Mouse (Mus musculus): Measurements from ENCODE around the gene Adarb2. TPM values are rescaled to one million over a fixed set of nuclear protein-coding genes. Genes with fewer than 3 reads are reported as not detected.
"Not testable (repeated sequence)": the region's sequence is repeated elsewhere in the genome, so short reads cannot be mapped to it uniquely, and the experiment has no call there.

The Adarb2 gene
- polyA plus RNA-seq, 1 experiment from 2014 or later = 0.40 TPM

GRCm38 (mm10) chr13:8584257-8585005 lies 381.8 kb downstream of the Adarb2 start:
- no peak overlapping the region for H3K4me2 ChIP-seq
- no peaks in the 10 kb centered on the region for H3K4me1 ChIP-seq (ENCODE audit: control insufficient read depth, insufficient read depth, low read length)
- WGBS (ENCODE audit: insufficient replicate concordance) = 79% methylated on average over 8 of the region's 8 CpGs

GRCm38 (mm10) chr13:8587447-8587846 lies 384.8 kb downstream of the Adarb2 start:
- H3K27me3 ChIP-seq (ENCODE audit: control insufficient read depth, insufficient read depth, low read length) = no peaks in the 10 kb centered on the region
- no peak overlapping the region for H3K4me2 ChIP-seq
- no peaks in the 10 kb centered on the region for H3K9me3 ChIP-seq (replicated peaks; ENCODE audit: control insufficient read depth, low read length)
- no peak overlapping the region for H3K9ac ChIP-seq (ENCODE audit: low read depth, low read length)
- WGBS (ENCODE audit: insufficient replicate concordance) = 85% methylated on average over 7 of the region's 7 CpGs
- H3K36me3 ChIP-seq (ENCODE audit: control insufficient read depth, insufficient read depth, low read length) = no peaks in the 10 kb centered on the region
- H3K4me3 ChIP-seq (ENCODE audit: low read depth, low read length) = no peak overlapping the region
- H3K27ac ChIP-seq (ENCODE audit: low read depth, low read length) = no peak overlapping the region
- no peaks in the 10 kb centered on the region for H3K4me1 ChIP-seq (ENCODE audit: control insufficient read depth, insufficient read depth, low read length)
- ATAC-seq (replicated peaks; ENCODE audit: insufficient number of reproducible peaks, low FRiP score, low TSS enrichment) = no peak

More at GRCm38 (mm10) chr13:8584257-8585005, 381.8 kb downstream of the Adarb2 start:
- Histone ChIP-seq H3K27ac (ENCODE audit: low read depth, low read length) (no peak overlapping the region), H3K9ac (ENCODE audit: low read depth, low read length) (no peak overlapping the region), H3K27me3 (ENCODE audit: control insufficient read depth, insufficient read depth, low read length) (no peaks in the 10 kb centered on the region), H3K36me3 (ENCODE audit: control insufficient read depth, insufficient read depth, low read length) (no peaks in the 10 kb centered on the region), H3K9me3 (replicated peaks; ENCODE audit: control insufficient read depth, low read length) (no peaks in the 10 kb centered on the region), H3K4me3 (ENCODE audit: low read depth, low read length) (no peak overlapping the region)
- ATAC-seq (replicated peaks; ENCODE audit: insufficient number of reproducible peaks, low FRiP score, low TSS enrichment) = no peak

GRCm38 (mm10) chr13:8590460-8590859 lies 387.8 kb downstream of the Adarb2 start:
- H3K4me2 ChIP-seq = no peak overlapping the region
- H3K9ac ChIP-seq (ENCODE audit: low read depth, low read length) = no peak overlapping the region
- no peak overlapping the region for H3K27ac ChIP-seq (ENCODE audit: low read depth, low read length)
- no peaks in the 10 kb centered on the region for H3K4me1 ChIP-seq (ENCODE audit: control insufficient read depth, insufficient read depth, low read length)
- WGBS (ENCODE audit: insufficient replicate concordance) = 71% methylated on average over 3 of the region's 3 CpGs
- no peak for ATAC-seq (replicated peaks; ENCODE audit: insufficient number of reproducible peaks, low FRiP score, low TSS enrichment)
- no peaks in the 10 kb centered on the region for H3K36me3 ChIP-seq (ENCODE audit: control insufficient read depth, insufficient read depth, low read length)
- H3K27me3 ChIP-seq (ENCODE audit: control insufficient read depth, insufficient read depth, low read length) = no peaks in the 10 kb centered on the region
- H3K4me3 ChIP-seq (ENCODE audit: low read depth, low read length) = no peak overlapping the region
- H3K9me3 ChIP-seq (replicated peaks; ENCODE audit: control insufficient read depth, low read length) = no peaks in the 10 kb centered on the region

GRCm38 (mm10) chr13:8596977-8597646 lies 394.4 kb downstream of the Adarb2 start:
- ATAC-seq (replicated peaks; ENCODE audit: insufficient number of reproducible peaks, low FRiP score, low TSS enrichment) = no peak
- H3K4me3 ChIP-seq (ENCODE audit: low read depth, low read length) = no peak overlapping the region
- no peak overlapping the region for H3K9ac ChIP-seq (ENCODE audit: low read depth, low read length)
- 63% methylated on average over 4 of the region's 4 CpGs for WGBS (ENCODE audit: insufficient replicate concordance)
- H3K36me3 ChIP-seq (ENCODE audit: control insufficient read depth, insufficient read depth, low read length) = no peaks in the 10 kb centered on the region
- H3K4me1 ChIP-seq (ENCODE audit: control insufficient read depth, insufficient read depth, low read length) = no peaks in the 10 kb centered on the region
- no peak overlapping the region for H3K4me2 ChIP-seq
- no peaks in the 10 kb centered on the region for H3K27me3 ChIP-seq (ENCODE audit: control insufficient read depth, insufficient read depth, low read length)
- no peaks in the 10 kb centered on the region for H3K9me3 ChIP-seq (replicated peaks; ENCODE audit: control insufficient read depth, low read length)
- H3K27ac ChIP-seq (ENCODE audit: low read depth, low read length) = no peak overlapping the region

DNA sequence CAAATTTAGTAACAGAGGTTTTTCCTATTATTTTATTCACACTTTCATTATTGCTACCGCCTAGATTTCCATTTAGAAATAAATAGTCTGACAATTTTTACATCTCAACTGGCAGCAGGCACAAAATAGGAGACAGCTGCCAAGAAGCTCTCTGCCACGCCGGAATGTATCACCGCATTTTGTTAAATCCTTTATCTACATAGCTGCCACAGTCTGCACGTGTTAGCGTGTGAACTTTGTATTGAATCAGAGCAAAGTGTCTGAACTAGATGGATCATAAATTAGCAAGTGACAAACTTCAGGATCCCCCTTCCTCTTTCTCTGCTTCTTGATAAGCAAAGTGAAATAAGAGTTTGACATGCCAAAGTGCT lies 395.0 kb downstream of the Adarb2 start:
- H3K4me3 ChIP-seq (ENCODE audit: low read depth, low read length) = no peak overlapping the region
- 58% methylated on average over 6 of the region's 6 CpGs for whole genome bisulfite sequencing (ENCODE audit: insufficient replicate concordance)
- H3K4me2 ChIP-seq = no peak overlapping the region
- H3K9ac ChIP-seq (ENCODE audit: low read depth, low read length) = no peak overlapping the region
- H3K36me3 ChIP-seq (ENCODE audit: control insufficient read depth, insufficient read depth, low read length) = no peaks in the 10 kb centered on the region
- no peaks in the 10 kb centered on the region for H3K27me3 ChIP-seq (ENCODE audit: control insufficient read depth, insufficient read depth, low read length)
- no peak overlapping the region for H3K27ac ChIP-seq (ENCODE audit: low read depth, low read length)
- ATAC-seq (replicated peaks; ENCODE audit: insufficient number of reproducible peaks, low FRiP score, low TSS enrichment) = no peak
- H3K9me3 ChIP-seq (replicated peaks; ENCODE audit: control insufficient read depth, low read length) = no peaks in the 10 kb centered on the region
- no peaks in the 10 kb centered on the region for H3K4me1 ChIP-seq (ENCODE audit: control insufficient read depth, insufficient read depth, low read length)

DNA sequence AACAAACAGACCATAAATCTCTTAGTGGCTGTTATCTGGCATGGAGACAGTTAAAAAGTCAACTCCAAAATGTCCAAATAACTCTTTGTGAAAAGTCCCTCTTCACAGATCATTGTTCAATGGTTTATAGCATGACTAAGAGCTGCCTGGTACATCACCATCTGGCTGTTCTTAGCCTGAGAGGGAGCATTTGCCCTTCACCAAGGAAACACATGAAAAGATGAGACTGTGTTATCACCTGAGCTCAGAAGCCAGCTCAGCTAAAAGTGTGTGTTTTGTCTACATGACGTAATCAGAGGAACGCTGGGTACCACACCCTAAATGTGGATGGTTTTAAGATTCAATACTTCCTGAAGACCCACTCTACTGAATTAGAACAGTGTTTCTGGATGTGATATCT lies 403.0 kb downstream of the Adarb2 start:
- no peak for ATAC-seq (replicated peaks; ENCODE audit: insufficient number of reproducible peaks, low FRiP score, low TSS enrichment)
- Histone ChIP-seq H3K27ac (ENCODE audit: low read depth, low read length) (no peak overlapping the region), H3K4me3 (ENCODE audit: low read depth, low read length) (no peak overlapping the region), H3K36me3 (ENCODE audit: control insufficient read depth, insufficient read depth, low read length) (no peaks in the 10 kb centered on the region), H3K9ac (ENCODE audit: low read depth, low read length) (no peak overlapping the region), H3K4me1 (ENCODE audit: control insufficient read depth, insufficient read depth, low read length) (no peaks in the 10 kb centered on the region), H3K4me2 (no peak overlapping the region), H3K27me3 (ENCODE audit: control insufficient read depth, insufficient read depth, low read length) (no peaks in the 10 kb centered on the region), H3K9me3 (replicated peaks; ENCODE audit: control insufficient read depth, low read length) (no peaks in the 10 kb centered on the region)
- 56% methylated on average over 2 of the region's 2 CpGs for WGBS (ENCODE audit: insufficient replicate concordance)

DNA sequence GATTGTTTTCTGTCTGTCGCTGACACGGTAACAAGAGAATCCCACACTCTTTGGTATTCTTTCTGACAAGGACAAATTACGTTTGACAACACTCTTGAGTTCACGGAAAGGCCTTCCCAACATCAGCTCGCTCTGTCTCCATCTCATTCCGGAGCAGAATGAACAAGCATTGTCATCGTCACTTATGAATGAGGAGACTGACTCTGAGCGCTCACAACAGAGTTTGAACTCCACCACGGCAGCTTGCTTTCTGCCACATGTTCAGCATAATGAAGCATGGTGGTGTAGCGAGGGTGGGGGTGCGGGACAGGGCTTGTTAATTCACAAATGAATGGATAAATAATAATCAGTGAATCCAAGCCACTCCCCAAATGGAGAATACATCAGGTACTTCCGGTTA lies 405.4 kb downstream of the Adarb2 start:
- H3K27me3 ChIP-seq (ENCODE audit: control insufficient read depth, insufficient read depth, low read length) = no peaks in the 10 kb centered on the region
- H3K9me3 ChIP-seq (replicated peaks; ENCODE audit: control insufficient read depth, low read length) = no peaks in the 10 kb centered on the region
- H3K4me2 ChIP-seq = no peak overlapping the region
- H3K36me3 ChIP-seq (ENCODE audit: control insufficient read depth, insufficient read depth, low read length) = no peaks in the 10 kb centered on the region
- H3K27ac ChIP-seq (ENCODE audit: low read depth, low read length) = no peak overlapping the region
- no peak overlapping the region for H3K9ac ChIP-seq (ENCODE audit: low read depth, low read length)
- H3K4me1 ChIP-seq (ENCODE audit: control insufficient read depth, insufficient read depth, low read length) = no peaks in the 10 kb centered on the region
- no peak for ATAC-seq (replicated peaks; ENCODE audit: insufficient number of reproducible peaks, low FRiP score, low TSS enrichment)
- no peak overlapping the region for H3K4me3 ChIP-seq (ENCODE audit: low read depth, low read length)
- WGBS (ENCODE audit: insufficient replicate concordance) = 72% methylated on average over 12 of the region's 12 CpGs

DNA sequence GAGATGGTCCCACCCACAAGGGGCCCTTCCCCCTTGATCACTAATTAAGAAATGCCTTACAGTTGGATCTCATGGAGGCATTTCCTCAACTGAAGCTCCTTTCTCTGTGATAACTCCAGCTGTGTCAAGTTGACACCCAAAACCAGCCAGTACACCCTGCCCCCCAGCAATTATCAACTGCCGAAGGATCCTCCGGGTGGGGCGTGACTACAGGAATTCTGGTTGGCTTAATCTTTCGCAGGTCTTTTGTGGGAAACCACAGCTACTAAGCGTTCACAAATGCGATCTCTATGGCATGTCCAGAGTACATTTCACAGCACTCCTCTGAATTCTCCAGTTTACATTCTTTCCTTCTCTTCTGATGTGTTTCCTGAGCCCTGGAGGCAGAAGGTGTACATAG lies 406.3 kb downstream of the Adarb2 start:
- H3K4me1 ChIP-seq (ENCODE audit: control insufficient read depth, insufficient read depth, low read length); ATAC-seq (replicated peaks; ENCODE audit: insufficient number of reproducible peaks, low FRiP score, low TSS enrichment); H3K9me3 ChIP-seq (replicated peaks; ENCODE audit: control insufficient read depth, low read length); H3K4me3 ChIP-seq (ENCODE audit: low read depth, low read length); H3K27ac ChIP-seq (ENCODE audit: low read depth, low read length); H3K9ac ChIP-seq (ENCODE audit: low read depth, low read length); H3K27me3 ChIP-seq (ENCODE audit: control insufficient read depth, insufficient read depth, low read length); H3K36me3 ChIP-seq (ENCODE audit: control insufficient read depth, insufficient read depth, low read length); H3K4me2 ChIP-seq: not testable (repeated sequence)
- WGBS (ENCODE audit: insufficient replicate concordance) = 59% methylated on average over 6 of the region's 6 CpGs

- H3K4me1 ChIP-seq (ENCODE audit: control insufficient read depth, insufficient read depth, low read length) = no peaks in the 10 kb centered on the region
- WGBS (ENCODE audit: insufficient replicate concordance) = 85% methylated on average over 8 of the region's 8 CpGs
- no peak overlapping the region for H3K4me2 ChIP-seq
- H3K9ac ChIP-seq (ENCODE audit: low read depth, low read length) = no peak overlapping the region
- no peaks in the 10 kb centered on the region for H3K9me3 ChIP-seq (replicated peaks; ENCODE audit: control insufficient read depth, low read length)
- no peak for ATAC-seq (replicated peaks; ENCODE audit: insufficient number of reproducible peaks, low FRiP score, low TSS enrichment)
- no peaks in the 10 kb centered on the region for H3K36me3 ChIP-seq (ENCODE audit: control insufficient read depth, insufficient read depth, low read length)
- no peak overlapping the region for H3K27ac ChIP-seq (ENCODE audit: low read depth, low read length)
- no peaks in the 10 kb centered on the region for H3K27me3 ChIP-seq (ENCODE audit: control insufficient read depth, insufficient read depth, low read length)
- H3K4me3 ChIP-seq (ENCODE audit: low read depth, low read length) = no peak overlapping the region
Observed at GRCm38 (mm10) chr13:8610956-8611355, 408.3 kb downstream of the Adarb2 start.
